Mouse (Mus musculus) layer of hippocampus, postnatal 25 days (tissue): ENCODE results near the gene Arid3b. TPM values are rescaled to one million over a fixed set of nuclear protein-coding genes. Genes with fewer than 3 reads are reported as not detected.
A peak's percentile ranks its signal among the peaks of the same experiment; 100 is the strongest.

ENCODE experiments used
- DNase-seq, 2 experiments: peaks; one replicate each; pipeline ENCODE4 v3.0.0; 2022; ENCODE audit warnings: mixed read lengths in 2 of 2, low spot score in 1 of 2; ENCODE audit errors: extremely low spot score in 1 of 2
- total RNA-seq, 2 experiments: library from RNA; stranded (reverse); gene quantifications; 2 replicates each; pipeline ENCODE4 v1.2.3; 2021

Arid3b gene
- total RNA-seq, 2 experiments from 2014 or later, result 4.8 to 9.9 TPM

DNA sequence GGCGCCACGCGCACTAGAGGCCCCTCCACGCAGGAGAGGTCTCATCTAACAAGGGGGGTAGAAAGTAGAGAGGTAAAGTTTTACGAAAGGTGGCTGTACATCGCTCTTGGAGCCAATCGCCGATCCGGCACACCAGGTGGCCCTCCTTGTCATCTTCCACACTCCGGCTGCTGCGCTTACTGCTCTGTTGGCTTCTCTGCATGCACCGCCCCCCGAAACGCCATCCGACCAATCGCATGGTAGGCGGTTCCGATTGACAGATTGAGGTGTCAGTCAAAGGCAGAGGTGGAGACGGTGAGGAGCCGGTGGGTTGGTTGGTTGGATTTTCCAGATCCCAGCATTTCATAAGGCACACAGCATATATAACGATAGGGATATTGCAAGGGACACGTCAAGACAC, 78.1 kb downstream of the Arid3b start:
- peak in 1 of 2 experiments; percentile 57 for DNase-seq

DNA sequence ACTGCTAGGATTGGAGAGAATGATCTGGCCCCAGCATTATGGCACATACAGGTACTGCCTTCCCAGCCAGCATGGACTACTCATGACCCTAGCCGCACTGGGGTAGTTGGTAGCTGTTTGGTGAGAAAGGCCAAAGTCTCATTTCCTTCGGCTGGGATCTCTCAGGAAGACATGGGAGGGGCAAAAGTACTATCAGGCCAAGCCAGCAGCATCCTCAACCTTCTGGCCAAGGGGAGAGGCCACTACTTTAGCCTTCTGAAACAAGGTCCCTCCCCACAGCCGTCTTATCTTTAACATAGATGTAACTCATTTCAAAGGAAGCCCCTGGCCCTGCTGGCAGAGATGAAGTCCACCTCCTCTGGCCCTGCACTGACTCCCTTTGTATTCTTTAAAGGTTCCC, 79.0 kb downstream of the Arid3b start:
- no peak for DNase-seq

DNA sequence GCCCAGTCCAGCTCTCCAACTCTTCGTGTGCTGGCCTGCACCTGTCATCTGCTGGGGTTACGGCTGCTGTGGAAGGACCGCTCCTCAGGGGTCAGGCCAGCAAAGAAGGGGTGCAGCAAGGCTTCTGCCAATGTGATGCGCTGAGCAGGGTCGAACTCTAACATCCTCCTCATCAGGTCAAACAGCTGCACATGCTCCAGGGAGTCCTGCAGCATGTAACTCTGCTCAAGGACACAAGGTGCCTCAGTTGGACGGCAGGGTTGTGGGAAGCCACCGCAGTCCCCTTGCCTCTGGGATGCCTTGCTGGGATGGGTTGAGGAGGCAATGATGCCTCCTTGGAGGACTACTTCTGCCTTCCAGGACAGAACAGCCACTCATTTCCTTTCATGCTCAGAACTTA, 85.7 kb downstream of the Arid3b start:
- DNase-seq, result no peak

DNA sequence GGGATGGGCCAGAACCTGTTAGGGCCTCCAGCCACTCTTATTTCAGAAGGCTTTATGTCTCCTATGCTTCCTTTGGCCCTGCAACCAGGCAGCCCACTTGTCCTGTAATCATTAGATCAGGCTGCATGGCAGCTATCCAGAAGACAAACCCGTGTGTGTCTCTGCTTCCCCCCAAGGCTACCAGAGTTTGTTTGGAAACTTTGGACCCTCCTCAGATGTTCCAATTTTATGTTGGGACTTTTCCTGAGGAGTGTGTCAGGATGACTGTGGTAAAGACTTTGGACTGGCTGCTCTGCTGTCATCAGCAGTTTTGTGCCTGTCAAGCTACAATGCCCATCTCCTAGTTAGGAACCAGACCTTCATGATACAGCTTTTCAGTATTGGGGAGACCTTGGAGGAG, 87.8 kb downstream of the Arid3b start:
- DNase-seq, result no peak

DNA sequence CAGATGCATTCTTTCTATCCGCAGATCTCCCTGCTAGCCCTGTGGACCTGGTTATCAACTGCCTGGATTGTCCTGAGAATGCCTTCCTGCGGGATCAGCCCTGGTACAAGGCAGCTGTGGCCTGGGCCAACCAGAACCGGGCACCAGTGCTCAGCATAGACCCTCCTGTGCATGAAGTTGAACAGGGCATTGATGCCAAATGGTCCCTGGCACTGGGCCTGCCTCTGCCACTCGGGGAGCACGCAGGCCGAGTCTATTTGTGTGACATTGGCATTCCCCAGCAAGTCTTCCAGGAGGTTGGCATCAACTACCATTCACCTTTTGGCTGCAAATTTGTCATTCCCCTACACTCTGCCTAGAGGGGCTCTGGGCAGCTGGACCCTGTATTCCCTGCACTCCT, 88.5 kb downstream of the Arid3b start:
- DNase-seq, result peak in 1 of 2 experiments; percentile 38

DNA sequence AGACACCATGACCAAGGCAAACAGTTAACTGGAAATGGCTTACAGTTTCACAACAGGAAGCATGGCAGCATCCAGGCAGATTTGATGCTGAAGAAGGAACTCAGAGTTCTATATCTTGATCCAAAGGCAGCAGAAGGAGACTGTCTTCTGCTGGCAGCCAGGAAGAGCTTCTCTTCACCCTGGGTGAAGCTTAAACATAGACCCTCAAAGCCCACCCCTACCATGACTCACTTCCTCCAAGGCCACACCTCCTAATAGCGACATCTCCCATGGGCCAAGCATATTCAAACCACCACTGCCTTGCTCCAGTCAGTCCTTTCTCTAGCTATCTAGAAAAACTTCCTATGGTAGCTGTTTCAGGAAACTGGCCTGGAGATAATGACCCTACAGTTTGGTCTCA, 89.5 kb downstream of the Arid3b start:
- DNase-seq, result no peak

DNA sequence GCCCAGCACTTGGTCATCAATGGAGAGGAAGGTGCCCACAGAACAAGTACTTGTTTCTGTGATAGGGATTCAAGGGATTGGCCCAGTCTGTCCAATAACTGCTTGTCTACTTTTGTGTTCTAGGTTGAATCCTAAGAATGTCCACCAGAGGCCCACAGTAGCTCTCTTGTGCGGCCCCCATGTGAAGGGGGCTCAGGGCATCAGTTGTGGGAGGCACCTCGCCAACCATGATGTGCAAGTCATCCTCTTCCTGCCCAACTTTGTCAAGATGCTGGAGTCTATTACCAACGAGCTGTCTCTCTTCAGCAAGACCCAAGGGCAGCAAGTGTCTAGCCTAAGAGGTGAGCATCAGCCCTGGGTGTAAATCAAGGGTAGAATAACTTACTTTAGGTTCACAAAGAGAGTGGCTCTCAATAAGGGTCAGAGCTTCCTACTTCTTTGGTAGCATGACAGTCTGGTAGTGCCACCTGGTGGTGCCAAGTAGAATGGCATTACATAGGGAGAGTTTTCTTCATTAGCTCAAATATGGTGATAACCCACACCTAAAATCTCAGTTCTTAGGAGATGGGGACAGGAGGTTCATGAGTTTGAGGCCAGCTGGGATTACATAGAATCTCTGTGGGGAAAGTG, 92.0 kb downstream of the Arid3b start:
- DNase-seq, result peak in 1 of 2 experiments; percentile 50

Other genes starting within 250 kb of the Arid3b start
- 10 to 100 TPM; 18.4 to 31.8 TPM for gene Ulk3, start 247.3 kb downstream of the Arid3b start, total RNA-seq
- 1 to 10 TPM; 2.7 to 3.0 TPM for gene Cplx3, start 230.5 kb downstream of the Arid3b start, total RNA-seq
- gene Lman1l, start 216.0 kb downstream of the Arid3b start, total RNA-seq, result not detected
- gene Csk, start 183.2 kb downstream of the Arid3b start, total RNA-seq, result 10 to 100 TPM; 37.5 to 37.9 TPM
- gene Cyp1a2, start 153.1 kb downstream of the Arid3b start, total RNA-seq, result not detected
- gene Cyp1a1, start 148.9 kb downstream of the Arid3b start, total RNA-seq, result under 1 TPM; 0.12 to 0.14 TPM
- 10 to 100 TPM; 14.0 to 15.2 TPM for gene Edc3, start 128.3 kb downstream of the Arid3b start, total RNA-seq
- 10 to 100 TPM; 72.9 to 75.2 TPM for gene Clk3, start 70.9 kb downstream of the Arid3b start, total RNA-seq
- 100 to 1,000 TPM; 100 to 101 TPM for gene Ubl7, start 74.2 kb upstream of the Arid3b start, total RNA-seq
- 10 to 100 TPM; 83.9 to 92.6 TPM for gene Sema7a, start 103.3 kb upstream of the Arid3b start, total RNA-seq
- gene Cyp11a1, start 169.6 kb upstream of the Arid3b start, total RNA-seq, result 1 to 10 TPM; 1.1 to 3.1 TPM
- gene Stra6, start 227.0 kb upstream of the Arid3b start, total RNA-seq, result 10 to 100 TPM in 1 of 2 experiments, 1 to 10 TPM in 1; 9.3 to 12.9 TPM